Mouse (Mus musculus) telencephalon, adult 2 months (tissue): ENCODE measurements around the gene Nanos3.

ENCODE experiments used
- DNase-seq: peaks from one replicate; pipeline ENCODE4 v3.0.0-alpha.2; 2011; ENCODE audit warnings: low read depth, low spot score

Gene Nanos3

GRCm38 (mm10) chr8:84183261-84184084 lies 1.5 kb downstream of the Nanos3 start:
- DNase-seq: no peak

GRCm38 (mm10) chr8:84182833-84183232 lies 2.2 kb downstream of the Nanos3 start:
- no peak for DNase-seq

GRCm38 (mm10) chr8:84180530-84181190 lies 4.4 kb downstream of the Nanos3 start:
- DNase-seq: no peak

- no peak for DNase-seq
These were observed 5.1 kb downstream of the Nanos3 start for GRCm38 (mm10) chr8:84179946-84180345.

- no peak for DNase-seq
These were observed 6.4 kb downstream of the Nanos3 start for GRCm38 (mm10) chr8:84178592-84178991.

- DNase-seq: no peak
These were observed 7.6 kb downstream of the Nanos3 start for GRCm38 (mm10) chr8:84177405-84177804.

- no peak for DNase-seq
These were observed 8.5 kb downstream of the Nanos3 start for GRCm38 (mm10) chr8:84176560-84176959.

GRCm38 (mm10) chr8:84173861-84174260 lies 11.2 kb downstream of the Nanos3 start:
- DNase-seq: no peak

GRCm38 (mm10) chr8:84170096-84170495 lies 14.9 kb downstream of the Nanos3 start:
- DNase-seq: no peak

GRCm38 (mm10) chr8:84167696-84168095 lies 17.3 kb downstream of the Nanos3 start:
- DNase-seq: no peak

GRCm38 (mm10) chr8:84157620-84158019 lies 27.4 kb downstream of the Nanos3 start:
- DNase-seq: no peak

- no peak for DNase-seq
These were observed 35.8 kb downstream of the Nanos3 start for GRCm38 (mm10) chr8:84149181-84149580.

GRCm38 (mm10) chr8:84148531-84148850 lies 36.5 kb downstream of the Nanos3 start:
- no peak for DNase-seq

- peak; percentile 94 for DNase-seq
These were observed 37.1 kb downstream of the Nanos3 start, which contains the start of the genes Cc2d1a and 4930432K21Rik for GRCm38 (mm10) chr8:84147769-84148530. TSS of gene Cc2d1a (minus strand) at chr8:84147936. TSS of gene 4930432K21Rik (plus strand) at chr8:84148025.

- no peak for DNase-seq
These were observed 37.7 kb downstream of the Nanos3 start for GRCm38 (mm10) chr8:84147324-84147766.

GRCm38 (mm10) chr8:84144636-84145245 lies 40.3 kb downstream of the Nanos3 start:
- no peak for DNase-seq

- DNase-seq: no peak
These were observed 44.2 kb downstream of the Nanos3 start for GRCm38 (mm10) chr8:84140838-84141237.

- DNase-seq: no peak
These were observed 47.2 kb downstream of the Nanos3 start for GRCm38 (mm10) chr8:84137848-84138247.

- DNase-seq: no peak
These were observed 52.8 kb downstream of the Nanos3 start for GRCm38 (mm10) chr8:84132225-84132624.

GRCm38 (mm10) chr8:84130806-84131205 lies 54.2 kb downstream of the Nanos3 start:
- no peak for DNase-seq

GRCm38 (mm10) chr8:84128277-84128676 lies 56.7 kb downstream of the Nanos3 start:
- no peak for DNase-seq
